Mouse (Mus musculus) Muller cell, postnatal 12 days (primary cell): ENCODE data around the gene Ubl4b.

Source experiments
- DNase-seq: peaks from one replicate; pipeline ENCODE4 v3.0.0-alpha.2; 2015; ENCODE audit errors: inconsistent ontology term

The Ubl4b gene

GRCm38 (mm10) chr3:107554842-107555241 lies at the start of gene Ubl4b:
Ubl4b (minus strand) TSS chr3:107555073.
- no peak for DNase-seq

GRCm38 (mm10) chr3:107600127-107600526 lies 45.3 kb upstream of the Ubl4b start:
- no peak for DNase-seq

- DNase-seq, result no peak
These were observed 42.9 kb upstream of the Ubl4b start for GRCm38 (mm10) chr3:107597586-107598389.

GRCm38 (mm10) chr3:107597134-107597533 lies 42.3 kb upstream of the Ubl4b start:
- DNase-seq, result no peak

GRCm38 (mm10) chr3:107596559-107596958 lies 41.7 kb upstream of the Ubl4b start:
- DNase-seq, result no peak

- DNase-seq, result no peak
These were observed 41.1 kb upstream of the Ubl4b start for GRCm38 (mm10) chr3:107595938-107596461.

- DNase-seq, result no peak
These were observed 40.5 kb upstream of the Ubl4b start for GRCm38 (mm10) chr3:107595264-107595937.

GRCm38 (mm10) chr3:107594662-107595263 lies 39.9 kb upstream of the Ubl4b start, which contains the start of gene Alx3:
Alx3 (plus strand) TSS chr3:107595031.
- no peak for DNase-seq

- DNase-seq, result no peak
These were observed 38.8 kb upstream of the Ubl4b start for GRCm38 (mm10) chr3:107593632-107594031.

GRCm38 (mm10) chr3:107591612-107592011 lies 36.7 kb upstream of the Ubl4b start:
- DNase-seq, result no peak

GRCm38 (mm10) chr3:107586504-107586903 lies 31.6 kb upstream of the Ubl4b start:
- no peak for DNase-seq

GRCm38 (mm10) chr3:107583893-107584292 lies 29.0 kb upstream of the Ubl4b start:
- no peak for DNase-seq

GRCm38 (mm10) chr3:107582875-107583767 lies 28.2 kb upstream of the Ubl4b start:
- peak; percentile 36 for DNase-seq

- peak; percentile 22 for DNase-seq
These were observed 27.4 kb upstream of the Ubl4b start for GRCm38 (mm10) chr3:107582130-107582874.

GRCm38 (mm10) chr3:107581103-107582010 lies 26.5 kb upstream of the Ubl4b start:
- DNase-seq, result no peak

- DNase-seq, result peak; percentile 40
These were observed 24.6 kb upstream of the Ubl4b start for GRCm38 (mm10) chr3:107579466-107579865.

GRCm38 (mm10) chr3:107577810-107578390 lies 23.0 kb upstream of the Ubl4b start:
- no peak for DNase-seq

- no peak for DNase-seq
These were observed 21.9 kb upstream of the Ubl4b start for GRCm38 (mm10) chr3:107576807-107577206.

GRCm38 (mm10) chr3:107571205-107571604 lies 16.3 kb upstream of the Ubl4b start:
- no peak for DNase-seq
